Mouse (Mus musculus) liver, embryonic 11.5 days (tissue): ENCODE measurements around the gene Ctcfl. TPM values are rescaled to one million over a fixed set of nuclear protein-coding genes. Genes with fewer than 3 reads are reported as not detected.

Experiments
- ATAC-seq: fragments of 200-750 bp; cut with Nextera tagmentation; replicated peaks from 2 replicates; pipeline ENCODE4 v1.8.0; 2017; ENCODE audit warnings: moderate number of reproducible peaks, mild to moderate bottlenecking, moderate TSS enrichment, moderate library complexity; ENCODE audit not compliant: low FRiP score
- DNase-seq: peaks from one replicate; pipeline ENCODE4 v3.0.0-alpha.2; 2017; ENCODE audit warnings: low spot score
- H3K27ac ChIP-seq: fragments of 300-500 bp; sonication (generic); 2 replicates; pipeline ENCODE4 v1.5.1; 2014; ENCODE audit warnings: mild to moderate bottlenecking, low read depth, low read length, control low read depth
- H3K27me3 ChIP-seq: fragments of 300-500 bp; sonication (generic); replicated peaks from 2 replicates; pipeline ENCODE4 v1.6.1; 2014; ENCODE audit warnings: low read length, mixed read lengths; ENCODE audit not compliant: control insufficient read depth, insufficient read depth
- H3K36me3 ChIP-seq: fragments of 300-500 bp; sonication (generic); 2 replicates; pipeline ENCODE4 v1.6.1; 2014; ENCODE audit warnings: mild to moderate bottlenecking, low read length, moderate library complexity, mixed read lengths; ENCODE audit not compliant: control insufficient read depth, insufficient read depth
- H3K4me1 ChIP-seq: fragments of 300-500 bp; sonication (generic); replicated peaks from 2 replicates; pipeline ENCODE4 v1.6.1; 2014; ENCODE audit warnings: low read length, mixed read lengths; ENCODE audit not compliant: control insufficient read depth, insufficient read depth
- H3K4me2 ChIP-seq: fragments of 300-500 bp; sonication (generic); 2 replicates; pipeline ENCODE4 v1.6.1; 2014; ENCODE audit warnings: mild to moderate bottlenecking, control low read depth, moderate library complexity
- H3K4me3 ChIP-seq: fragments of 300-500 bp; sonication (generic); 2 replicates; pipeline ENCODE4 v1.5.1; 2014; ENCODE audit warnings: low read depth, low read length, control low read depth
- H3K9ac ChIP-seq: fragments of 300-500 bp; sonication (generic); 2 replicates; pipeline ENCODE4 v1.6.1; 2014; ENCODE audit warnings: low read depth, low read length, control low read depth
- H3K9me3 ChIP-seq: fragments of 300-500 bp; sonication (generic); 2 replicates; pipeline ENCODE4 v1.6.1; 2016; ENCODE audit warnings: low read length, inconsistent platforms, mixed read lengths; ENCODE audit not compliant: control insufficient read depth
- WGBS: fragments of 180-500 bp; shearing (Covaris S2); extraction: QIAGEN DNeasy Blood & Tissue Kit; methylation state at CpG from one replicate; pipeline ENCODE4 v1.1.7; 2014; 5-methylcytosine and 5-hydroxymethylcytosine counted together
- polyA plus RNA-seq: library from polyadenylated mRNA; unstranded; fragments of >200 nt; fragmentation: Nextera tagmentation; extraction: Ambion mirVana; gene quantifications from 2 replicates; pipeline ENCODE4 v1.2.1, GENCODE M21; 2014

The Ctcfl gene
- polyA plus RNA-seq, 1 experiment from 2014 or later, result 0.07 TPM

DNA sequence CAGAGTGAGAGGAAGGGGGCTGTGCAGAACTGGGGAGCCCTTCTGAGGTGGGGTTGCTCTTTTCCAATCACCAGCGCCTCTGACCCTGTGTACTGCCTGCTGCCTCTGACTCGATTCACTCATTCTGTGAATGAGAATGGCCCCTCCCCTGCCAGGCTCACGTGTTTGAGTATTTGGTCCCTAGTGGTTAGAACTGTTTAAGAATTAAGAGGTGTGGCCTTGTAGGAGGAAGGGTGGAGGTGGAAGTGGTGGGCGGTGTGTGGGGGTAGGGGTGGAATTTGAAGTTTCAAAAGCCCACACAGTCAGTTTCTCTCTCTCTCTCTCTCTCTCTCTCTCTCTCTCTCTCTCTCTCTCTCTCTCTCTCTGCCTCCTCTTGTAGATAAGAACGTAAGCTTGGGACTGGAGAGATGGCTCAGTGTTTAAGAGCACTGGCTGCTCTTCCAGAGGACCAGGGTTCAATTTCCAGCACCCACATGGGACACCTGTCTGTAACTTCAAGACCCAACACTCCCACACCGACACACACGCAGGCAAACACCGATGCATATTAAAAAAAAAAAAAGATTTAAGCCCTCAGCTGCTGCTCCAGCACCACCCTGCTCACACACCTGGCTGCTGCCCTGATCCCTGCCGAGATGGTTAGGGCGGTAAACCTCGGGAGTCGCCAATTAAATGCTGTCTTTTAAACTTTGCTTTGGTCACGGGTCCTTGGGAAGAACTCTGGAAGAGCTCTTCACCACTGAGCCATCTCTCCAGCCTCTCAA, 35.4 kb downstream of the Ctcfl start:
- ATAC-seq, result peak; percentile 82
- Histone ChIP-seq H3K4me3 (no peak overlapping the region), H3K4me2 (peak overlapping the region; percentile 54), H3K4me1 (peaks cover 10% of the 10 kb centered on the region; the same call in 1 of the 2 replicates), H3K27ac (no peak overlapping the region), H3K9me3 (no peaks in the 10 kb centered on the region), H3K36me3 (no peaks in the 10 kb centered on the region), H3K9ac (no peak overlapping the region), H3K27me3 (no peaks in the 10 kb centered on the region; the same call in 1 of the 2 replicates)
- WGBS, result 16% methylated on average over 13 of the region's 13 CpGs
- DNase-seq, result peak; percentile 72

DNA sequence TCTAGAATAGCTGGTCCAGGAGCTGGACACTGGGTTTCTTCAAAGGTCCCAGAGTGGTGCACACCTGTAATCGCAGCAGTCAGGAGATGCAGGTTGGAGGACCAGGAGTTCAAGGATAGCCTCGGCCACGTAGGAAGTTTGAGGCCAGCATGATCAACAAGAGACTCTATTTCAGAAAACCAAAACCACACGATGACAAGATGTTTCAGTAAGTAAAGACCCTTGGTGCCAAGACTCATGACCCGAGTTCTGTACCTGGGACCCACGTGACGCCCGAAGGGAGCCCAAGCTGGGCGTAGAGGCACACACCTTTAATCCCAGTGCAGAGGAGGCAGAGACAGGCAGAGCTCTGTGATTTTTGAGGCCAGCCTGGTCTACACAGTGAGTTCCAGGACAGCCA, 36.2 kb downstream of the Ctcfl start:
- no peaks in the 10 kb centered on the region; the same call in 1 of the 2 replicates for H3K27me3 ChIP-seq
- ATAC-seq, result 0 out of 2 replicates have a peak, but pooled peaks have one; percentile 1
- H3K4me3 ChIP-seq, result no peak overlapping the region
- H3K9me3 ChIP-seq, result no peaks in the 10 kb centered on the region
- no peak for DNase-seq
- H3K4me1 ChIP-seq, result peaks cover 10% of the 10 kb centered on the region; the same call in 1 of the 2 replicates
- H3K9ac ChIP-seq, result no peak overlapping the region
- WGBS, result 59% methylated on average over 9 of the region's 9 CpGs
- peak overlapping the region; percentile 54; the same call in 1 of the 2 replicates for H3K4me2 ChIP-seq
- no peak overlapping the region for H3K27ac ChIP-seq
- H3K36me3 ChIP-seq, result no peaks in the 10 kb centered on the region

DNA sequence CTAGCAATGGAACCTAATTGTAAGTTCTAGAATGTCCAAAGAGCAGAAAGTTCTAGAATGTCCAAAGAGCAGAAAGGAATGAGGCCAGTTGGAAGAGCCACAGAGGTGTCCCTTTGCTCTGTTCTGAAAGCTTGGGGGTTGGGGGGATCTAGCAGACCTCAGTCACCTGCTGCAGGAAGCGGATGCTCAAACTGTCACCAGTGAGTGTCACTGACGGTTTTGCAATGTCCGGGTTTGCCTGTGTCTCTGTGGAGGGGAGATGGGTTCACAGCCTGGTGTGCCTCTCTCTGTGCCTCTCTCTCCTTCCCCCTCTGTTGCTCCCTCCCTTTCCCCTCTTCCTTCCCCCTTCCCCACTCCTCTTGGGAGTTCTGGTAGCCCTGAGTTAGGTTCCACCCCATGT, 36.6 kb downstream of the Ctcfl start:
- Histone ChIP-seq H3K4me2 (no peak overlapping the region), H3K27ac (no peak overlapping the region), H3K9ac (no peak overlapping the region), H3K36me3 (no peaks in the 10 kb centered on the region), H3K4me3 (no peak overlapping the region), H3K27me3 (no peaks in the 10 kb centered on the region; the same call in 1 of the 2 replicates), H3K4me1 (peaks cover 10% of the 10 kb centered on the region; the same call in 1 of the 2 replicates), H3K9me3 (no peaks in the 10 kb centered on the region)
- ATAC-seq (no peak), DNase-seq (no peak)
- 76% methylated on average over 3 of the region's 3 CpGs for WGBS

- H3K4me2 ChIP-seq, result no peak overlapping the region
- ATAC-seq (peak; percentile 54), DNase-seq (peak; percentile 62)
- H3K27ac ChIP-seq, result no peak overlapping the region
- H3K4me1 ChIP-seq, result peaks cover 10% of the 10 kb centered on the region; the same call in 1 of the 2 replicates
- H3K27me3 ChIP-seq, result no peaks in the 10 kb centered on the region; the same call in 1 of the 2 replicates
- H3K9ac ChIP-seq, result no peak overlapping the region
- H3K9me3 ChIP-seq, result no peaks in the 10 kb centered on the region
- 31% methylated on average over 10 of the region's 10 CpGs for WGBS
- no peak overlapping the region for H3K4me3 ChIP-seq
- no peaks in the 10 kb centered on the region for H3K36me3 ChIP-seq
Measured at GRCm38 (mm10) chr2:173080785-173081241, 38.5 kb downstream of the Ctcfl start.

GRCm38 (mm10) chr2:173079766-173080549, 39.4 kb downstream of the Ctcfl start:
- no peaks in the 10 kb centered on the region for H3K36me3 ChIP-seq
- no peak overlapping the region for H3K4me2 ChIP-seq
- no peak overlapping the region for H3K27ac ChIP-seq
- DNase-seq (no peak), ATAC-seq (no peak)
- peaks cover 10% of the 10 kb centered on the region; the same call in 1 of the 2 replicates for H3K4me1 ChIP-seq
- H3K9ac ChIP-seq, result no peak overlapping the region
- 65% methylated on average over 10 of the region's 10 CpGs for WGBS
- no peaks in the 10 kb centered on the region for H3K9me3 ChIP-seq
- no peaks in the 10 kb centered on the region; the same call in 1 of the 2 replicates for H3K27me3 ChIP-seq
- no peak overlapping the region for H3K4me3 ChIP-seq

DNA sequence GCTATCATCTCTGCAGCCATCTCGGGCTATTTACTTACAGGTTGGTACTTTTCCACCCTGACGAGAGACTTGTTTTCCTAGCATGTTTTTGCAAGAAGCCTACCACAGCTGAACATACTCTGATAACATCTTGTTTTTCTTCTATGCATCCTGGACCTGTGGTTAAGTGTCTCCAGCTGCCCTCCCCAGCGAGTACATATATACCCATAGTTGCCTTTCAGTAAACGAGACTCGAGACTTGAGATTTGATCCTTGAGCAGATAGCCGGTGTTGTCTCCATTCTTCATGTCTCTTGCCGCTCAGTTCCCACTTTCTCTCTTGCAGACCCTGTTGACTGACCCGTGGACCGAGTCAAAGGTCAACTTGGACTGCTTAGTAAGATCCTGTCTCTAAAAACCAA, 42.4 kb downstream of the Ctcfl start:
- Histone ChIP-seq H3K4me1 (peaks cover 4% of the 10 kb centered on the region; the same call in 1 of the 2 replicates), H3K27me3 (no peaks in the 10 kb centered on the region; the same call in 1 of the 2 replicates), H3K36me3 (no peaks in the 10 kb centered on the region), H3K4me2 (no peak overlapping the region), H3K4me3 (no peak overlapping the region), H3K27ac (no peak overlapping the region), H3K9me3 (no peaks in the 10 kb centered on the region), H3K9ac (no peak overlapping the region)
- no peak for DNase-seq
- ATAC-seq, result no peak
- whole genome bisulfite sequencing, result 62% methylated on average over 9 of the region's 9 CpGs

- WGBS, result 61% methylated on average over 5 of the region's 5 CpGs
- Histone ChIP-seq H3K4me2 (no peak overlapping the region), H3K27ac (no peak overlapping the region), H3K4me3 (no peak overlapping the region), H3K4me1 (no peaks in the 10 kb centered on the region), H3K27me3 (no peaks in the 10 kb centered on the region), H3K9ac (no peak overlapping the region), H3K36me3 (no peaks in the 10 kb centered on the region), H3K9me3 (no peaks in the 10 kb centered on the region)
- ATAC-seq (no peak), DNase-seq (no peak)
Measured at GRCm38 (mm10) chr2:173073666-173074065, 45.7 kb downstream of the Ctcfl start.

GRCm38 (mm10) chr2:173072948-173073347, 46.4 kb downstream of the Ctcfl start:
- Histone ChIP-seq H3K4me2 (no peak overlapping the region), H3K27ac (no peak overlapping the region), H3K9me3 (no peaks in the 10 kb centered on the region), H3K9ac (no peak overlapping the region), H3K36me3 (no peaks in the 10 kb centered on the region), H3K4me3 (no peak overlapping the region), H3K4me1 (no peaks in the 10 kb centered on the region), H3K27me3 (no peaks in the 10 kb centered on the region)
- DNase-seq, result no peak
- ATAC-seq, result no peak
- 73% methylated on average over 7 of the region's 7 CpGs for WGBS
